Mouse (Mus musculus): Measurements from ENCODE around the gene Prr12.
"Not testable (repeated sequence)": the region's sequence is repeated elsewhere in the genome, so short reads cannot be mapped to it uniquely, and the experiment has no call there.

GRCm38 (mm10) chr7:45023711-45024110 is 29.0 kb downstream of the Prr12 start:
- not testable (repeated sequence) for TF ChIP-seq CTCF (IDR thresholded peaks at IDR 0.05; ENCODE audit: low read depth, low read length); GATA1 (IDR thresholded peaks at IDR 0.05; ENCODE audit: borderline replicate concordance, low read length); GATA2 (IDR thresholded peaks at IDR 0.05; ENCODE audit: borderline replicate concordance, low read depth, low read length); TAL1 (conservative IDR thresholded peaks at IDR 0.05; ENCODE audit: low read depth, low read length)
